Mouse (Mus musculus) ES-E14 (cell line): Measurements from ENCODE around the gene Spon1. TPM values are rescaled to one million over a fixed set of nuclear protein-coding genes. Genes with fewer than 3 reads are reported as not detected.

ENCODE experiments used
- DNase-seq: peaks from one replicate; pipeline ENCODE4 v3.0.0-alpha.2; 2013; ENCODE audit warnings: low read depth, low spot score
- H3K27ac ChIP-seq: 2 replicates; pipeline ENCODE4 v1.5.1; 2012; ENCODE audit warnings: low read depth, mild to moderate bottlenecking, low read length, moderate library complexity, mixed read lengths; ENCODE audit not compliant: poor library complexity, insufficient read depth, severe bottlenecking
- H3K36me3 ChIP-seq: 2 replicates; pipeline ENCODE4 v1.6.1; 2012; ENCODE audit warnings: mild to moderate bottlenecking, low read length, moderate library complexity, mixed read lengths; ENCODE audit not compliant: control insufficient read depth, poor library complexity, insufficient read depth, severe bottlenecking
- H3K4me1 ChIP-seq, 2 experiments: fragments of 150-350 bp in 1 of 2; sonication (generic) in 1 of 2; 2 replicates each; pipeline ENCODE4 v1.6.1; 2012; ENCODE audit warnings: low read length in 2 of 2, mild to moderate bottlenecking in 1 of 2, mixed read lengths in 1 of 2; ENCODE audit not compliant: control insufficient read depth in 2 of 2, insufficient read depth in 2 of 2, poor library complexity in 1 of 2
- H3K4me3 ChIP-seq, 2 experiments: fragments of 150-350 bp in 1 of 2; sonication (generic) in 1 of 2; 2 replicates each; pipeline ENCODE4 v1.5.1; 2012; ENCODE audit warnings: low read length in 2 of 2, low read depth in 1 of 2, mild to moderate bottlenecking in 1 of 2, mixed read lengths in 1 of 2; ENCODE audit not compliant: insufficient read depth in 1 of 2, poor library complexity in 1 of 2, severe bottlenecking in 1 of 2
- H3K9ac ChIP-seq: 2 replicates; pipeline ENCODE4 v1.6.1; 2012; ENCODE audit warnings: low read depth, mild to moderate bottlenecking, low read length, mixed read lengths; ENCODE audit not compliant: poor library complexity, insufficient read depth, severe bottlenecking
- H3K9me3 ChIP-seq: fragments of 150-350 bp; sonication (generic); 2 replicates; pipeline ENCODE4 v1.6.1; 2012; ENCODE audit warnings: low read depth, mild to moderate bottlenecking, low read length; ENCODE audit not compliant: control insufficient read depth, insufficient read depth
- CHD2 ChIP-seq: IDR thresholded peaks from 2 replicates; pipeline ENCODE4 v1.6.1; 2014; ENCODE audit warnings: mild to moderate bottlenecking, low read depth, low read length, inconsistent platforms
- HCFC1 ChIP-seq: IDR thresholded peaks from 2 replicates; pipeline ENCODE4 v1.6.1; 2012; ENCODE audit warnings: low read length, inconsistent platforms, borderline replicate concordance; ENCODE audit not compliant: insufficient read depth
- MAFK ChIP-seq: IDR thresholded peaks from 2 replicates; pipeline ENCODE4 v1.6.1; 2014; ENCODE audit warnings: mild to moderate bottlenecking, low read depth, low read length, inconsistent platforms; ENCODE audit not compliant: insufficient read depth
- ZC3H11A ChIP-seq: IDR thresholded peaks from 2 replicates; pipeline ENCODE4 v1.6.1; 2012; ENCODE audit warnings: low read depth, mild to moderate bottlenecking, inconsistent platforms, low read length, borderline replicate concordance
- ZNF384 ChIP-seq: IDR thresholded peaks from 2 replicates; pipeline ENCODE4 v1.6.1; 2012; ENCODE audit warnings: low read depth, low read length, inconsistent platforms
- in situ Hi-C, 2 experiments: fragments of 600-800 bp; cut with MboI; formaldehyde crosslinking; loops; one replicate each; pipeline ENCODE4 v1.15.1; 2025; ENCODE audit warnings: low sequenced_read_pairs in 2 of 2, inconsistent platforms in 1 of 2; ENCODE audit not compliant: unreplicated experiment in 2 of 2
- total RNA-seq: library from RNA; depleted of rRNA; stranded (reverse); fragments of 300-350 nt; gene quantifications from 2 replicates; pipeline ENCODE4 v1.2.3, GENCODE M21; 2012

Gene Spon1
- total RNA-seq, 1 experiment, result 0.13 TPM

DNA sequence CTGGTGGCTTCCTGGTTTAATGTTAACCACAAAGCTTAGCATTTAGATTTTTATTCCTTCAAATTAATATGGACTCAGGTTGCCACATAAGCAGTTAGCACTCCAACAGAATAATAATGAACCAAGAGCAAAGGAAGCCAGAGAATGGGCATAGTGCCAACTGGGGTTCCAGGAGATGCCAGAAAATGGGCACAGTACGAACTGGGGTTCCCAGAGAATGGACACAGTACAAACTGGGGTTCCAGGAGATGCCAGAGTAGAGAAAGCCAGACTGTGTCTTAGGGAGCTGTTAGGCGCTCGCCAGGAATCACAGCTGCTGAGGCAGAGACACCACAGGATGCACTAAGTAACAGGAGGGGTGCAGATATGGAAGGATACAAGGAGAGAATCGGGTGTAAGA lies 271.4 kb downstream of the Spon1 start:
- Histone ChIP-seq H3K27ac (no peak overlapping the region), H3K4me1 (no peaks in the 10 kb centered on the region), H3K36me3 (peaks cover 6% of the 10 kb centered on the region; the same call in 1 of the 2 replicates), H3K9ac (no peak overlapping the region), H3K9me3 (no peaks in the 10 kb centered on the region), H3K4me3 (no peak overlapping the region)
- in situ Hi-C loops, result no loop called here
- TF ChIP-seq ZNF384 (no peak), HCFC1 (no peak)
- DNase-seq, result no peak

DNA sequence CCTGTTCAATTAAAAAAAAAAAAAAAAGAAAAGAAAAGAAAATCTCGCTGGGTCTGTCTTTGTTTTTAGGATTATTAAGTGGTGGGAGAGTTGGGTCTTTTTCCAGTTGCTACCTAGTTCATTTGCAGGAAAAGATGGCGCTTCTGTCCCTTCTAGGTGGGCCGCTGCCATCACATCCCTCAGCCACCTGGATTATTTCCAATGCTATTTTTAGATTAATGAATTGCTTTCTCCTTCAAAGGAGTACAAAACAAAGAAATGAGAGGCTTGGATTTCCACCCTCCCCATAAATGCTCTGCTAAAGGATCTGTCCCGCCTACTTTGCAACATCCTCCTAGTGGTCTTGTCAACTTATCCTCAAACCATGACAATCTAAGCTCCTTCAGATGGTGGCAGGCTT lies 275.6 kb downstream of the Spon1 start:
- Histone ChIP-seq H3K36me3 (peaks cover 8% of the 10 kb centered on the region; the same call in 1 of the 2 replicates), H3K4me3 (no peak overlapping the region), H3K27ac (no peak overlapping the region), H3K4me1 (0 out of 4 replicates have a peak, but pooled peaks cover 0 to 2% of the 10 kb centered on the region in 2 experiments), H3K9me3 (no peaks in the 10 kb centered on the region), H3K9ac (no peak overlapping the region)
- no peak for TF ChIP-seq MAFK
- no peak for TF ChIP-seq ZNF384
- no peak for TF ChIP-seq CHD2
- no peak for TF ChIP-seq HCFC1
- no peak for TF ChIP-seq ZC3H11A
- in situ Hi-C loops, result no loop called here
- no peak for DNase-seq

GRCm38 (mm10) chr7:114042973-114043928 lies 277.5 kb downstream of the Spon1 start:
- no peak for TF ChIP-seq ZNF384
- no peak for TF ChIP-seq MAFK
- no peak for TF ChIP-seq ZC3H11A
- no peak for TF ChIP-seq CHD2
- no peak for TF ChIP-seq HCFC1
- in situ Hi-C loops, result no loop called here
- Histone ChIP-seq H3K4me1 (0 out of 4 replicates have a peak, but pooled peaks cover 0 to 2% of the 10 kb centered on the region in 2 experiments), H3K4me3 (no peak overlapping the region), H3K9ac (no peak overlapping the region), H3K36me3 (peaks cover 8% of the 10 kb centered on the region), H3K27ac (no peak overlapping the region), H3K9me3 (no peaks in the 10 kb centered on the region)
- DNase-seq, result no peak

DNA sequence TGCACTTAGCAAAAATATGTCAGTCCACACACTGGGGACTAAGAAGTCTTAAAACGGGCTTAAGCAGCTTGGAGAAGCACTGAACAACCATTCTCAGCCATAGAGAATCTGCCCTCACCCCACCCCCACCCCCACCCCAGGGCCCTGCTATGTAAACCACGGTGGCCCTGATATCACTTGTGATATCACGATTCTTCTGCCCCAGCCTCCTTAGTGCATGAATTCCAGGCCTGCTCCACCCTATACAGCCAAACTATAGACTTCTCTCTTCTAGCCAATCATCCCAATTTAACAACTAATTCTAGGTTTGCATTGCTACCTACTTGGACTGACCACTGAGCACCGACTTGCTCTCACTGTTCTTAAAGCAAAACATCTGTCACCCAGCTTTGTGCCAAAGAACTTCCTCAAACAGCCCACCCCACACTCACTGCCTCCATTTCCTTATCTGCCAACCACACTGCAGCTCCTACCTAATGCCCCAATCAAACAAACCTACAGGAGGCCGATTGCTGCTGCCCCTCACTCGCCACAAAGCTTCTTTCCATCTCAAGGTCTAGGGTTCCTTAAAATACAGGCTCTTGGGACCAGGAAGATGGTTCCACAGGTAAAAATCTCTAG lies 278.2 kb downstream of the Spon1 start:
- Histone ChIP-seq H3K9ac (no peak overlapping the region), H3K4me1 (0 out of 4 replicates have a peak, but pooled peaks cover 0 to 2% of the 10 kb centered on the region in 2 experiments), H3K4me3 (no peak overlapping the region), H3K36me3 (peaks cover 8% of the 10 kb centered on the region), H3K9me3 (no peaks in the 10 kb centered on the region), H3K27ac (no peak overlapping the region)
- in situ Hi-C loops, result no loop called here
- DNase-seq, result no peak
- TF ChIP-seq MAFK, result no peak
- no peak for TF ChIP-seq CHD2
- TF ChIP-seq ZNF384, result no peak
- TF ChIP-seq HCFC1, result no peak
- TF ChIP-seq ZC3H11A, result no peak
